Mouse (Mus musculus) thymus, postnatal 10 days (tissue): ENCODE results near the gene Gm36245.
"Not testable (repeated sequence)": the region's sequence is repeated elsewhere in the genome, so short reads cannot be mapped to it uniquely, and the experiment has no call there.

Source experiments
- DNase-seq, 2 experiments: peaks; one replicate each; pipeline ENCODE4 v3.0.0; 2021; ENCODE audit warnings: low spot score in 2 of 2

Gene Gm36245

GRCm38 (mm10) chr15:77598958-77599357, at the start of gene Gm36245:
TSS of gene Gm36245 (plus strand) at chr15:77599258.
- no peak for DNase-seq

- no peak for DNase-seq
These were observed 37.3 kb upstream of the Gm36245 start, which contains the start of gene 1700025B11Rik for GRCm38 (mm10) chr15:77561792-77562191. TSS of gene 1700025B11Rik (minus strand) at chr15:77561892.

DNA sequence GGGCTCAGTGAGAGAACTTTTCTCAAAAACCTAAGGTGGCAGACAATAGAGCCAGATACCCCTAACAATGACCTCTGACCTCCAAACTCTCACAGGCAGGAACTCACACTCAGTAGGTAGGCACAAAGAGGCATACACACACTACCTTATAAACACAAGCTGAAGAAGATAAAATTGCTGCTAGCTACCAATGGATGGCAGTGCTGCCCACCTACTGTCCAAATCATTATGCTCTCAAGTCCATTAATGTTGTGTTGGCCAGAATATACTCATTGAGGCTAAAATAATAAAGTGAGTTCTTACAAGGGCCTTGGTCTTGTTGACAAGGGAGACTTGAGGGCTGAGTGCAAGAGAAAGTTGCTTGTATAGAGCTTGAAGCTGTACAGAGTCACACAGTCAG, 35.8 kb upstream of the Gm36245 start:
- DNase-seq = no peak

- no peak for DNase-seq
These were observed 20.3 kb upstream of the Gm36245 start for GRCm38 (mm10) chr15:77578801-77579200.

- no peak for DNase-seq
These were observed 19.7 kb upstream of the Gm36245 start for GRCm38 (mm10) chr15:77579311-77579710.

GRCm38 (mm10) chr15:77581681-77582080, 17.4 kb upstream of the Gm36245 start:
- no peak for DNase-seq

DNA sequence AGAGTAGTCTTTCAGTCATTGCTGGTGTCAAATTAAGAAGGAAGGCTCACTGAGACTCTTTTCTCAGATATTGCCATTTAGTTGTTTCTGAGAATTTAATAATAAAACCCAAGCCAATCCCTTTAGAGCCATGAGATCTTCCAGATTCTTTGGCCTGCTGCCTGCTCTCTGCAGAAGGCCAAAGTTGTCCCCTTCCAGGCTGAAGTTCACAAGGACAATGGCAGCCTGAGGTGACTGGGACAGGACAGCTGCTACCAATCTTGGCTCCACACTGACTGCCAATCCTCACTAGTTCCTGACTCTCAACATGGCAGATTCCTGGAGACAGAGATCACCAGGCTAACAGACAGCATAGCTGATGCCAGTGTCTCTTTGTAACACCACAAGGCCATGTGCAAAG, 12.0 kb upstream of the Gm36245 start:
- no peak for DNase-seq

DNA sequence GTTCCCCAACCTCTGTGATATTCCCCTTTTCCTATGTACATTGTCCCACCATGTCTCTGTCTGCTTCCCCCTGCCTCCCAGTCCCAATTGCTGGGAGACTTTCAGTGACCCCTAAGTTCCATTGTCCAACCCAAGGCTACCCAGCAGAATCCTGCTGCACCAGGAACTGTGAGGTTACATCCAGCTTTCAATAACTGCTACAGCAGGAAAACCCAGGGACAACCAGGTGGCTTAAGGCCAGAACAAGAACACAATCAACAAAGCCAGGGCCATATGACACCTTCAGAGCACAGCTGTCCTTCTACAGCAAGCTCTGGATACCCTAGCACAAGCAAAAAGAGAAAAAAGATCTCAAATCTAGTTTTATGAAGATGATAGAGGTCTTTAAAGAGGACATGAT, 10.1 kb upstream of the Gm36245 start:
- no peak for DNase-seq

DNA sequence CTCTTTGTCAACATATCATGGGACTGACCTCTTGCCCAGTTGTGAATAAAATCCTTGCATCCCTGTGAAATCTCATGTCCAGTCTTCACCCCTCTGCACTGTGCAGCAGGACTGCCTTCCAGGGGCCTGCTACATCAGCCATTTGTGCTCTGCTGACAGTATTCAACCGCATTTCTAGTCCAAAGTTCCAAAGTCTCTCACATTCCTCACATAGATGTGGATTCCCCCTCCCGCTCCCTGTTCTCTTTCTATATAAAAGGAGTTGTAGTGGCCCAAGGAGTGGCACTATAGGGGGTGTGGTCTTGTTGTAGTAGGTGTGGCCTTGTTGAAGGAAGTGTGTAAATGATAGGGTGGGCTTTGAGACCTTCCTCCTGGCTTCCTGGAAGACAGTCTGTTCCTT, 8.2 kb upstream of the Gm36245 start:
- DNase-seq = no peak

- no peak for DNase-seq
These were observed 5.5 kb upstream of the Gm36245 start for GRCm38 (mm10) chr15:77593557-77593956.

GRCm38 (mm10) chr15:77595961-77596360, 3.1 kb upstream of the Gm36245 start, which contains the start of gene Apol10b:
TSS of gene Apol10b (minus strand) at chr15:77596125.
- DNase-seq = no peak

GRCm38 (mm10) chr15:77598429-77598828, 629 bp upstream of the Gm36245 start:
- DNase-seq = no peak

GRCm38 (mm10) chr15:77606069-77606468, 7.0 kb downstream of the Gm36245 start:
- no peak for DNase-seq

- no peak for DNase-seq
These were observed 25.7 kb downstream of the Gm36245 start for GRCm38 (mm10) chr15:77624710-77625109.

- DNase-seq = not testable (repeated sequence)
These were observed 27.4 kb downstream of the Gm36245 start for GRCm38 (mm10) chr15:77626471-77626870.

- not testable (repeated sequence) for DNase-seq
These were observed 29.6 kb downstream of the Gm36245 start for GRCm38 (mm10) chr15:77628647-77629046.

- DNase-seq = not testable (repeated sequence)
These were observed 30.8 kb downstream of the Gm36245 start for GRCm38 (mm10) chr15:77629822-77630221.

DNA sequence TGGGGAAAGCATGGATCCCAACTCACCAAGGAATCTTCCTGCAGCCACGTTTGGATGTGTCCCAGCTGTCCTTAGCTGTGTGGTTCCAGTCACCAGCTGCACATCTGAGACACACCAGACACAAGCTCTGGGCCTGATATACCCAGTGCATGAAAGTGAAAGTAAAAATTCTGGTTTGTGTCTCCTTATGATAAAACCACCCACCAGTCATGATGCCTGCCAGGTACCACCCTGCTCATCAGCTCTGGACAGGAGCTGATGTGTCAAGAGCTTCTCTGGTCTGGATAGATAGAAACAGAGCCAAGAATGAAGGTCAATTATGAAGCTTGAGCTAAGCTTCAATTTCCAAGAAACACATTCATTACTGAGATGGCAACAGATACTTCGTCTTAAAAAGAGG, 44.1 kb downstream of the Gm36245 start, which contains the start of gene Apol11b:
Gene Apol11b (minus strand): TSS at position 111 of the 400 bp plus-strand sequence.
- DNase-seq = not testable (repeated sequence)

GRCm38 (mm10) chr15:77651143-77651542, 52.1 kb downstream of the Gm36245 start:
- not testable (repeated sequence) for DNase-seq
